Mouse (Mus musculus) myocyte (in vitro differentiated cells): Measurements from ENCODE around the gene Olfr551.

Experiments
- MAX ChIP-seq: IDR thresholded peaks from one replicate; pipeline ENCODE4 v1.6.1; 2011; ENCODE audit warnings: low read depth, mild to moderate bottlenecking, control low read depth
- POLR2A ChIP-seq: IDR thresholded peaks from one replicate; pipeline ENCODE4 v1.6.1; 2011; ENCODE audit warnings: low read depth, mild to moderate bottlenecking, control low read depth, moderate library complexity; ENCODE audit not compliant: insufficient read length
- TCF12 ChIP-seq: IDR thresholded peaks from one replicate; pipeline ENCODE4 v1.6.1; 2011; ENCODE audit warnings: mild to moderate bottlenecking, control low read depth; ENCODE audit not compliant: poor library complexity, insufficient read depth, severe bottlenecking
- TCF3 ChIP-seq: IDR thresholded peaks from one replicate; pipeline ENCODE4 v1.6.1; 2011; ENCODE audit warnings: low read depth, control low read depth; ENCODE audit not compliant: insufficient read length

DNA sequence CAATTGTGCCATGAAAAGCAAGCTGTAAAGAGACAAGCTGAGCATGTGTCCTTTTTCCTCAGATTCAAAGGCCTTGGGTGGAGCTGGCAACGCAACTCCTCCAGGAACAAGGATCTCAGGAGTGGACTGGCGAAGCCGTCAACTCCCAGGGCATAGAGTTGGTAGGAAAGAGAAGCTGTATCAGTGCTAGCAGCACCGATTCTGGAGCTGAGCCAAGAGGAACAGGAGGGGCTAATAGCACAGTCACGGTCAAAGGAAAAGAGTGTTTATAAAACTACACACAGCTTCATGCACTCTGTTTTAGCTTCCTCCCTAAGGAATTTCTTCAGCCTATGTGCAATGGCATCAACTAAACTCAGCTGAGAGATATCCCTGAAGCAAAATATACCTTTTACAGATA is 27.9 kb upstream of the Olfr551 start:
- TF ChIP-seq POLR2A (no peak), TCF12 (no peak), TCF3 (no peak), MAX (no peak)
